Mouse (Mus musculus) midbrain, embryonic 16.5 days (tissue): Measurements from ENCODE around the gene Gpsm1. TPM values are rescaled to one million over a fixed set of nuclear protein-coding genes. Genes with fewer than 3 reads are reported as not detected.

ENCODE experiments used
- polyA plus RNA-seq: library from polyadenylated mRNA; unstranded; fragments of >200 nt; fragmentation: Nextera tagmentation; extraction: Ambion mirVana; gene quantifications from 2 replicates; pipeline ENCODE4 v1.2.1, GENCODE M21; 2015

The Gpsm1 gene
- polyA plus RNA-seq, 1 experiment from 2014 or later: 188 TPM

Other genes starting within 250 kb of the Gpsm1 start
- gene Nacc2, start 192.3 kb upstream of the Gpsm1 start, polyA plus RNA-seq: 14.1 and 18.1 TPM in 2 replicates
- not detected in 2 replicates for gene Lhx3, start 107.2 kb upstream of the Gpsm1 start, polyA plus RNA-seq
- gene Qsox2, start 78.0 kb upstream of the Gpsm1 start, polyA plus RNA-seq: 17.2 and 18.4 TPM in 2 replicates
- gene Ccdc187, start 21.0 kb upstream of the Gpsm1 start, polyA plus RNA-seq: 0.21 and 0.29 TPM in 2 replicates
- 24.7 and 27.2 TPM in 2 replicates for gene Dnlz, start 36.6 kb downstream of the Gpsm1 start, polyA plus RNA-seq
- gene Card9, start 45.4 kb downstream of the Gpsm1 start, polyA plus RNA-seq: 1.0 and 2.7 TPM in 2 replicates
- gene Snapc4, start 65.1 kb downstream of the Gpsm1 start, polyA plus RNA-seq: 34.8 and 37.9 TPM in 2 replicates
- 175 and 182 TPM in 2 replicates for gene Entr1, start 73.8 kb downstream of the Gpsm1 start, polyA plus RNA-seq
- 90.0 and 96.5 TPM in 2 replicates for gene Pmpca, start 73.8 kb downstream of the Gpsm1 start, polyA plus RNA-seq
- gene Inpp5e, start 93.7 kb downstream of the Gpsm1 start, polyA plus RNA-seq: 26.9 and 27.6 TPM in 2 replicates
- 18.7 and 20.4 TPM in 2 replicates for gene Sec16a, start 129.7 kb downstream of the Gpsm1 start, polyA plus RNA-seq
- gene Notch1, start 201.1 kb downstream of the Gpsm1 start, polyA plus RNA-seq: 10.7 and 11.4 TPM in 2 replicates